Mouse (Mus musculus) right cerebral cortex, postnatal 10 days (tissue): ENCODE measurements at regions not wholly inside any gene's neighbourhood (a gene's known extent, or its start where the extent isn't known, plus 50 kb on each side); places are given as distances from the start of the nearest gene placed in this dataset.

Experiments
- DNase-seq, 2 experiments: peaks; one replicate each; pipeline ENCODE4 v3.0.0; 2021; ENCODE audit warnings: low spot score in 2 of 2

DNA sequence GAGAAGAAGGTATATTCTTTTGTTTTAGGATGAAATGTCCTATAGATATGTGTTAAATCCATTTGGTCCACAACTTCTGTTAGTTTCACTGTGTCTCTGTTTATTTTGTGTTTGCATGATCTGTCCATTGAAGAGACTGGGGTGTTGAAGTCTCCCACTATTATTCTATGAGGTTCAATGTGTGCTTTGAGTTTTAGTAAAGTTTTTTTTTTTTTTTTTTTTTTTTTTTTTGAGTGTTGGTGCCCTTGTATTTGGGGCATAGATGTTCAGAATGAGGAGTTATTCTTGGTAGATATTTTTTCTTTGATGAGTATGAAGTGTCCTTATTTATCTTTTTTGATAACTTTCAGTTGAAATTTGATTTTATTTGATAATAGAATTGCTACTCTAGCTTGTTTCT lies 301.4 kb upstream of the Tet2 start:
- DNase-seq: no peak

DNA sequence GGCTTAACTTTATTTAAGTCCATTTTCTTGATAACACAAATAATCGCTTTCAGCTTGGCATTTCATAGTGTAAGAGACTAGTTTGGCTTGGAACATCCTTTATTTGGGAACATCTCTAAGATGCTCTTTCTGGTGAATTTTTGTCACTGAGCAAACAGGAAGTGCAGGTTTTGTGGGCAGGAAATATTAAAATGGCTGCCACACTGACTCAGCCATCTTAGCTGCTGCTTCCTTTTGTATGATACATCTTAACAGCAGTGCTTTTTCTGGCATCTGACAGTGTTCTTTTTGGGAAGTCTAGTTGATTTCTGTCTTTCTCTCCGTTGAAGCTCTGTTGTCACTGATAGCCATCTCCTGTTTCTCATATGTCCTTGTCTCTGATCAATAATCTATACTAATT lies 329.4 kb upstream of the Tet2 start:
- no peak for DNase-seq

DNA sequence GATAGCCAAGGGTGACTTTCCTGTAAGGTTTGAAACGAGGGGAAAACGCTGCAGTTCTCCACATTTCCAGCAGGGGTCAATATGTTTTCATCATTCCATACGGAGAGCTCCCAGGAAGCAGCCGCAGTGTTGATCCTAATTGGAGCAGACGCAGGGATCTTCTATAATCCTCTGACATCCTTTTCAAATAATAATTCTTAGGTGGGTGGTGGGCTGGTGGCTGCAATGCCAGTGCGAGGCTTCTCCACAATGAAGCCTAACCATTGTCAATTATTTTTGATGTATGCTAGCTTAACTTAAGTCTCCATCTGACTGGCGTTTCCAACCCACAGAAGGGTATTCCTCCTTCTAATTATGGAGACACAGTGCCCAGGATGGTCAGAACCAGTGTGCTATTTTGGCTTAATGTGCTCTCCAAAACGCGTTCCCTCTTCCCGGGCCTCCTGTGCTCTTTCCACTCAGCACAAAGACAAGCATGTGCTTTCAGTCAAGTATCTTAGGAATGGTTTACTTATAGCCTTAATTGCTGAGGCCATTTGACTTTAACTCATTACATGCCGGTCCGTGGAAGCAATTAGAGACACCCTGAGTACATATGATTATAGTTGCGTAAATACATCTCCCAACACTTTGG lies 331.6 kb upstream of the Tet2 start:
- DNase-seq: peak; percentile 87 to 91

DNA sequence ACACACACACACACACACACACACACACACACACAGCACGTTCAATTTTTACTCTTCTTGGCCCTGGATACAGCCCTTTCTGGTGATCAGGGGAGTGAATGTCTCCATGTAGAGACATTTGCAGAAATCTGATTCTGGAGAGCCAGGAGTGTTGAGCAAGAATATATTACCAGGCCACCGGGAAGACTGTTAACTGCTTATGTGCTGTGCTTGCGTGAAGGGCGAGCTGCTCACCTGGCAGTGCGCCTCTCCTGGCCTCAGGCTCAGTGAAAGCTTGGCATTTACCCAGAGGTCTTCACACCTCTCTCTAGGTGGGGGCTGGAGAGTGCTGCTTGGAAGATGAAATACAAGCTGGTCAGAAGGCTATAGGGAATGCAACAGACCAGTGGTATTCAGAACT lies 332.4 kb upstream of the Tet2 start:
- peak in 1 of 2 experiments; percentile 39 for DNase-seq

DNA sequence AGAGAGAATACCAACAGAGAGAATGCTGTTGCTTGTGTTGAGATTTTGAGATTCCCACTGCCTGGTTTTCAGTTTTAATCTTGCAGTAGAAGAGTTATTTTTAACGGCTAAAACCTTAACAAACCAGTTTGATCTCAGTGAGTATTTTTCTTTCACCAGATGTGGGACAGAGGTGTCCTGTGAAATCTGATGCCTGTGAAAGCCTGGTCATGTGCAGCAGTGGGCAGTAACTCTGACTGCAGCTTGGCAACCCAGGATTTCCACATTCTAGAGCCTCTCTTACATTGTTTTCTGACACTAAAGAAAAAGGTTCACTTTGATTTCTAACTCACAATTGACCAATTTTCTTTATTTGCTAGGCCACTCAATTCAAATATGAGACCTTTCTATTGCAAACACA lies 335.7 kb upstream of the Tet2 start:
- no peak for DNase-seq

DNA sequence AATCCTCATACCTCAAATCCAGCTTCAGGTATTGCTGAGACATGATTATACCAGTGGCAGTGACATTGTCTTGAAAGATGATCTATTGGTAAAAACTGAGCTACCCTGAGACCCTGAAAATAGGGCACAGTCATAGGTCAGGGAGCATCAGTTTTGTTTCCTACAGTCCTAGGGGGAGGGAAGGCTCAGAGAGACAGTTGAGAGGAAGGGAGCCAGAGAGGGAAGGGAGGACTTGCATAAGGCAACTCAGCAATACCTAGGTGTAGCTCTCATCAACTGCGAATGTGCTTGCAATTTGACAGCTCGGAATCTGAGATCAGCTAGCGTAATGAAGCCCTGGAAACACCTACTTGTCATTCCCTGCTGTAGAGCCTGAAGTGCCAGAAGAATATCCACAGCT lies 334.4 kb upstream of the Cxxc4 start:
- no peak for DNase-seq

DNA sequence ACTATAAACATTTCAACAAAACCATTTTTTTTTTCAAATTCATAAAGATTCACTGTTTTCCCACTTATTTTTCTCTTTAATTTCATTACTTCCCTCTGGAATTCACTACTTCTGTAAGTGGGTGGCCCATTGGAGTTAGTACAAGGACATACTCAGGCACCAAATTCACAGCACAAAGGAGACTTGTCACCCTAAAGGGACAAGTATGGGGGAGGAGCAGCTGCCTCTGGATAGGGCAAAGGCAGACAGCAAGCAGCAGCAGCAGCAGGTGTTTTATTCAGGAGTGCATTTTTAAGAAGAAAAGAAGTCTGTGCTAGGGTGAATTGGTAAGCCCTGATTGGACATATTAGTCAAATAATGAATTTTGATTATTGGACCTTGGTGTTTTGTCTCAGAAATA lies 314.1 kb upstream of the Cxxc4 start:
- DNase-seq: no peak

DNA sequence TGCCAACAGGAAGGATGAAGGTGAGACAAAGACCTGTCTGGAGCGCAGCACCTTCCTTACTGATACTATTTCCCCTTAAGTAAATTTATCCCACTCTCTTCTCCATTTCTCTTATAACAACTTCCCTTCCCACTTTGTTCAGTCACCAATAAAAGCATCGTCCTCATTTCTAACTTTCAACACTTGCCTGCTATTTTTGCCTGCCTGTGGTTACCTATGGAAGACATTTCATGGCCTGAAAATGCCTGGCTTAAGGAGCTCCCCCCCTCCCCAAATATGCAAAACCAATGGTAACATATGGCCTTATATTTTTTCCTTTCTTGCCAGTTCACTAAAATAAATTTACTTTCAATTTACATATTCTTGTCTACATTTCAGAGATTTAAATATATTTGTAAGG lies 271.0 kb upstream of the Cxxc4 start:
- peak in 1 of 2 experiments; percentile 35 for DNase-seq

DNA sequence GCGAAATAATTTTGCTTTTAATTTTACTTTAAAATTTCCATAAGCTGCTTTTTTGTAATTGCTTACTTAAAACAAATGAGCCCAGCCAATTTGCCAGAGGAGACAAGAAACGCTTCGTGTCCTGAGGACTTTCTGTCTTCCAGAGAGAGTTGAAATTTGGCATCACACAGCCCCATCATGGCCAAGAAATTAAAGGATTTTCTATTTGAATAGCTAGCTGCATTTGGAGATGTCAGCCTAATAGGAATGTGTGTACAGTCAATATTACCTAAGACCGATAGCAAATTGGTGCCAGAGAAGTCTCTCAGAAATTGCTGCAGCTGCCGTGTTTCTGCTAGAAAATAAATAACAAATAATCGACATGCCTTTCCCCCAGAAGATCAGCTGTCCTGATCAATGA lies 268.1 kb upstream of the Cxxc4 start:
- no peak for DNase-seq

DNA sequence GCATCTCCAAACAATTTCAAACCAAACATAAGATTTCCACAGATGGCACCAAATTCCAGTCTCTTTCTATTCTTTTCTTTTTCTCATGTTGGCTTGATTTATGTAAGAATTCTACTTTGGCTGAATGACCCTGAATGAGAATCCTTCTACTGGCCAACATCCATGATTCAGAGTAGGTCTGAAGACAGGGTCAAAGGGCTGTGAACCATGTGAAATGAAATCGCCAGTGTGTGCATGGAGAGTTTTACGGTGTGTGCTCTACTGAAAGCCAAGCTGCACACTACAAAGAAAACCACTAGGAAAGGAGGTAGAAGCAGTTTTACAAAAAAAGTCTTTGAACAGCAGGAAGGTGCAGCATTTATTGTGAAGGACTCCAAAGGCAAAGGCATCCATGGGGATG lies 263.5 kb upstream of the Cxxc4 start:
- DNase-seq: no peak

DNA sequence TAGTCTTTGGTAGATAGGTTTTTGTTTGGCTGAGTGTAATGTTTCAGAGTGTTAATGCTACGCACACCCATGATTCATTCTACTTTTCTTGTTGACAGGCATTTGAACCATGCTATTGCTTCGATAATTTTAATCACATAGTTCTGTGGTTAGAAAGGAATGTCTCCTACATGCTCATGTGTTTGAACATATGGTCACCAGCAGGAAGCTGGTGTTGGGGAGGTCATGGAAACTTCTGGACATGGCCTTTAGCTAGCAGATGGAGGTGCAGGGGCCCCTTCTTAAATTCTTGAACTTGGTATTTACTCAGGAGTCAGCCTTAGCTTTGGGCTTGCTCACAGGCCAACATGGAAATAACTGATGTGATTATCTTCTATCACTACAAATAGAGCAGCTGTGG lies 248.6 kb upstream of the Cxxc4 start:
- DNase-seq: no peak

DNA sequence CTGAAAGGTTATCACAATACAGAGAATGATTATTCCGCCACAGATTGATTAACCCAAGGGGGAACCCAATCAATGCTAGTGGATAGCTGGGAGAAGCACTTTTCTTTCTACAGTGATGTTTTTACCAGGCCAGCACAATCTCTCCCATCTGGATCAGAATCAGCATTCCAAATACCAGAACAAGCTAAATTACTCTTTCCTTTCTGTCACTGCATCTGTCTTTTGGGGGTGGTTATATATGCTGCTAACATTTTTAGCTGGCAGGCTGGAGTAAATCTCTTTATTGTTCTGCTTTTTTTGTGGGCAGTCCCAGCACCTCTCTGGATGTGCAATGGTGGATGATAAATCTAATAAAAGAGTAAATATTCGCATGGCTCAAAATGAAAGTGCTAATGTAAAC lies 242.3 kb upstream of the Cxxc4 start:
- no peak for DNase-seq

DNA sequence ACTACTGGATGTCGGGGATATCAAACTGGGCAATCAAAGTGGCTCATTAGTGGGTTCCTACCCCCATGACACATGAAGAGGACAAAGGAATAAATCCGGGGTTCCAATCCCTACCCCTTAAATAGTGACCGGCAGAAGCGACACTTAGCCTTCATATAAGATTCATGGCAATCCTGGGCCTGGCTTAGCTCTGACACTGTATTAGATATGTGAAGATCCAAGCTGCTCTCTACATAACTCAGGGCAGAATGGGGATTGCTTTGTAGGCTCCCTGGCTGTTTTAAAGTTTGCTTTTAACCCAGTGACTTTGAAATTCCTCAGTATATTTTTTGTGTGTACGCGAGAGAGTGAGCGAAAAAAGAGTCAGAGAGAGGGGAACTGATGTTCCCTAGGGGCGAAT lies 236.3 kb upstream of the Cxxc4 start:
- no peak for DNase-seq

DNA sequence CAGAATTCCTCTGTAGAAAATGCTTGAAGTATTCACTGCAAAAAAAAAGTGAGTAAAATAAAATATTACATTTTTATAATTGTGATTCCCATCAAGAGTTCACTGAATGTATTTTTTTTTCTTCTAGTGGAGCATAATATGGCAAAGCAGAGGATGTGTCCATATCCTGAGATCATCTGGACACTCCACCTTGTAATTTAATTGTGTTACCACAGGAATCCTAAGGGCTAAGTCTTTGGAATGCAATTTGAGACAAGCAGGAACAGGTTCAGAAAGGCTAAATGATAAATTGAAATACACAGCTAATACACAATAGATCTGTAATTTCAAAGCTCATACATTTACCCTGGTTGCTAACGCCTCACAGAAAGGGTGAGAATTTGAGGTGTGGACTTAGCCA lies 235.7 kb upstream of the Cxxc4 start:
- no peak for DNase-seq

DNA sequence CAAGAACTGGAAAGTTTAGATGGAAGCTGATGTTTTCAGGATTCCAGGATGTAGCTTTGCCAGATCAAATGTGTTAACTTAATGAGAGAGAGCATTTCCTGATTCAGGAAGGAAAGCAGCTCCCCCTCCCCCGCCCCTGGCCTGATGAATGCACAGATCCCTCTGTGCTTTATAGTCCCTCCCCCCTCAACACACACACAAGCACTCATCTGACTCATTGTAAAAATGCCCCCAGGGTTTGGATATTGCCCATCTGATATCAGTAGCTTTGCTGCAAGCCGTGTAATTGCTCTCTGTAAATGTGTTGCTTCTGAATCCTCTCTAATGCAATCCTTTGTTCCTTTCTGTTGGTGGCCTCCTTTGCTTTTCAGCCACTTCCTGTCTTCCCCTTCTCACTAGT lies 221.5 kb upstream of the Cxxc4 start:
- DNase-seq: no peak

DNA sequence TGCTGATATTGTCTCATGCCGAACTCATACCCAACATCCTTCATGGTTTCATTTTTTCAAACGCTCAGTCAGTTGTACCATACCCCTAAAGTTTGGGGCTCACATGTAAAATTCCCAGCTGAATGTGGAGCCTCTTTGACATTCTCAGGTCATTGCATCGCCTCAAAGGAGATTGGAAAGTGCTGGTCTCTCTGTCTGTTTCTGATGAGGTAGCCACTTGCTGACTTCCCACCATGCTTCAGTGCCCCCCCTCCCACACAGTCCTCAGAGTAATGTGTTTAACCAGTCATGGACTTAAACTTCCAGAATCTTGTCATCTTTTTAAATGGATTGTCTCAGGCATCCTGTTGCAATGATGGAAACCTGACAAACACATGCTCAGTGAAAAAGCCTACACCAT lies 220.9 kb upstream of the Cxxc4 start:
- no peak for DNase-seq

DNA sequence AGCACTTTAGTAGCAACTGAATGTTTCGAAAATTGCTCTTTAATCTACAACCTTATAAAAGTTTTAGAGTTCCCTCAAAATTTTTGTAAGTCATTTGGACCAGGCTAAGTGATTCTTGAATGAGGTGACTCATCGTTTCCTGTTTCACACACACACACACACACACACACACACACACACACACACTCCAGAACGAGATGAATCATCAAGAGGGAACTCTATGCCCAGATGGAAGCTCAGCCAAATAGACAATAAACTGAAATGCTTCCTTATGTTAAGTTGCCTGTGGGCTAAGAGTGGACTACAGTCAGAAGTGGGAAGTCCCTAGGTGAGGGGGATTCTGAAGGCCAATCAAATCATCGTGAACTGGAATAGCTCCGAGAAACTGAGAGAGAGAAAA lies 202.4 kb upstream of the Cxxc4 start:
- DNase-seq: peak; percentile 39 to 46

DNA sequence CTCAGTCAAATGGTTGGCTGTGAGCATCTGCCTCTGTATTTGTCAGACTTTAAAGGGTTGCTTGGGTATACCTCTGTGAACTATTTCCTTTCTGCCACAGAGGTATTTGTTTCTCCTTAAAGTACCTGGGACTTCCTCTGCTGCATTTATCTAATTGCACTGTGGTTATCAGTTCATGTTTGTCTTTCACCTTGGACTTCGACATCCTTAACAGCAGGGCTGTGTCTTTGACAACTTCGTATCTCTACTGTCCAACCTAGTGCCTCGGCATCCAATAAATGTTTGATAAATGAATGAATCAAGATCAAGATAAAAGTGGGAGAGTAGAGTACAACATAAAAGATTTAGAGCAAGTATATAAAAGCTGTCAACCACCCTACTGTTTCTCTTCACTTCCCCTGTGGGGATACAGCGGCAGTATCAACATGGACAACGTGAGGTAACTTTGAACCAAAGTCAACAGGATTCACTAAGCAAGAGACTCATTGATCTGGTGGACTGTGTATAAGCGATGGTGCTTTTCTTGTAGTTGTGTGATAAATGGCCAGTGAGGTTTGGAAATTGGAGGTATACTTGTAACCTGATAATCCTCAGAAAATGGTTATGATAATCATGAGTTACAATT lies 199.9 kb upstream of the Cxxc4 start:
- DNase-seq: no peak

DNA sequence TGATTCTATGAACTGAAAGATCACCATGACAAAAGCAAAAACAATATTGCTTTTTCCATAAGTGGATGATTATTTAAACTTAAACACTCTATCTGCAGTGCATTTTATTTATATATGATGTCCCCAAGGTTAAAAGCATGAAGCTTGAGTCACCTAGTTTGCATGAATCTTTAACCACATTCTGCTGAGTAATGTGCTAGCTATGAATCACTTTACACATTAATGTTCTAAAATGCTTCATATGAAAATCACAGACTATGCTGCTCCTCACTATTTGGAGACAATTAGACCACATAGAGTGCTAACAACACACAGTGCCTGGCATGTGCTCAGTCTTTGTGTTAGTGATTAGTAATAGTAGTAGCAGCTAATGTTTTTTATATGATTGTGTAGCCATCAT lies 185.6 kb upstream of the Cxxc4 start:
- DNase-seq: no peak

DNA sequence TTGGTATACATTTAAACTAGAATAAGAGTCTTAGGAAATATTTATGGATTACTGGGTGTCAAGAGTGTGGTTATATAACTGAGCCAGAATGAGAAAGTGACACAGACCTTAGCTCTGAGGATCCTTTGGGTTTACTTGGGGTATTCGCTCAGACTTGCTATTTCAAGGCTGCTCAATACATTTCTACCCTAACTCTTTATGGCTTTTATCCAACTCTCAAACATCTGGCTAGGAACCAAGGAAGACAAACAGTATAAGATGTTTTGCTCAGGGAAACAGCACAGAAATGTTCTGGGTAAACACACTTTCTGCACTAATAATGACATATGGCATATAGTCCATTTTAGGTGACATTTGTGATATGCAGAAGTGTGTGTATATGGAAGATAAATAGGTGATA lies 153.8 kb upstream of the Cxxc4 start:
- DNase-seq: no peak

DNA sequence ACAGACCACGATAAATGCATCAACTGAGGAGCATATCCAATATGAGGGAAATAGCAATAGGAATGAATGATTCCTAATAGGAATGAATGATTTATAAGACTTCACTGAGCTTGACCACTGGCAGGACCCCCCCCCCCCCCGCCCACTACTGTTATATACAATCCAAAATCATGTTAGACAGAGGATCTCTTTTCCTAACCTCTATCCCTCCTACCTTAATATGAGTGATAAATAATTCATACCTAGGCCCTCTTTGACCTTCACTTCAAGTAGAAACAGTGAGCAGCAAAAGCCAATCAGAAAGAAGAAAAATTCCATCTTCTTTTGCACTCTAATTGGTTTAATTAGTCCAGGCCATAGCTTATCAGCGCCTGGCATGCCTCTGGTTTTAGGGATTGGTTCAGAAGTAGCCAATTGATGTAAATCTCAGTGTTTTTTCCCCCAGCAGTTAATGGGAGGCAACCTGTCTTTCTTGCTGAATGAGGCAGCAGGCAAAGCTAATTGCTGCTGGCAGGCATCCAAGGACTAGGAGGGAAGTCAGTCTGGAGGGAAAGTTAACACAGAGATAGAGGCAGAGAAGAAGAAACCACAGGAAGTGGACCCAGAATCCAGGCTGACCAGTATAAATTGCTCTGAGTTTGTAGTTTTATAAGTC lies 136.7 kb upstream of the Cxxc4 start:
- peak; percentile 79 to 80 for DNase-seq

DNA sequence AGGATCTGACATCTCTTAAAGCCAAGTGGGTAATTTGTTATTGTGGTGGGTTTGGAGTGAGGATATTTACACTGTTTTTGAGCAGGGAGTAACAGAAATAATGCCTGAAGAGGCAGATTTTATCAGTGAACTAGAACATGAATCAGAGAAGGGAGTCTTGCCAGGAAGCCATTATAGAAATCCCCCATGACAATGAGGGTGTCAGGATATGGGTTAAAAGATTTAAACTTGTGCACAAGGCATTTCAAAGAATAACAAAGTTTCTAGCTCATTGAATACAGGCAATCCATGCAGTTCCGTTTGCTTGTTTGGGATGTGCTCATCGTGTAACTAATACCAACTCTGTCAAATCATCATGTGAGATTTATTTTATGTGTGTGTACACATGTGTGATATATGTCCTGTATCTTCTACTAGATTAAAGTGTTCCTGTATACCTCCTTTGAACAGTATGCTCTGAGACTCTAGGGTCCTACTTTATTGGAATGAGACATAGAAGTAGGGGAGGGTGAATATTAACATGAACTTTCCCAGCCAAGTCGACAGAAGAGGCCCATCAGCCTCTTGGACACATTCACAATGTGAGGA lies 134.0 kb upstream of the Cxxc4 start:
- DNase-seq: no peak

DNA sequence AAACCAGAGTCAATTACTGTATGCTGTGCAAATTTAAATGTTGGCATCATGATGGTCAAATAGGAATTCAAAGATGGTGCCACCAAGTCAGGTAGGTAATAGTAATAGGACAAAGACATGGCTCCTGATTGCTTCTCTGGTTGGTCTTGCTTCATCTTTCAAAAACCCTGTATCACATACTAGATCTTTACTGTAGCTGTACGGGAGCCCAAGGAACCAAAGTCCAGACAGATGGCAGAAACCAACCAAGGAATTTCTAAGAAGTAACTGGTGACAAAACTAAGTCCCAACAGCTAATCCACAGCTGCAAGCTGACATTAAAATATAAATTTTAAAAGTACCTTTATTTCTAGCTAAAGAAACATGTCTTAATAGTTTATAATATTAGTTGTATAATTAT lies 131.7 kb upstream of the Cxxc4 start:
- no peak for DNase-seq
